Mouse (Mus musculus) heart, embryonic 13.5 days (tissue): ENCODE measurements around the gene Pip4k2b. TPM values are rescaled to one million over a fixed set of nuclear protein-coding genes. Genes with fewer than 3 reads are reported as not detected.

ENCODE experiments used
- ATAC-seq: fragments of 200-750 bp; cut with Nextera tagmentation; 2 replicates; pipeline ENCODE4 v1.8.0; 2017; ENCODE audit warnings: moderate TSS enrichment; ENCODE audit not compliant: insufficient number of reproducible peaks, low FRiP score, low TSS enrichment; ENCODE audit errors: extremely low read depth
- H3K27ac ChIP-seq: fragments of 300-500 bp; sonication (generic); replicated peaks from 2 replicates; pipeline ENCODE4 v1.5.1; 2015; ENCODE audit warnings: moderate library complexity, mild to moderate bottlenecking, inconsistent platforms
- H3K27me3 ChIP-seq: fragments of 300-500 bp; sonication (generic); replicated peaks from 2 replicates; pipeline ENCODE4 v1.6.1; 2015; ENCODE audit warnings: mild to moderate bottlenecking, inconsistent platforms
- H3K36me3 ChIP-seq: fragments of 300-500 bp; sonication (generic); 2 replicates; pipeline ENCODE4 v1.6.1; 2015; ENCODE audit warnings: mild to moderate bottlenecking, inconsistent platforms
- H3K4me1 ChIP-seq: fragments of 300-500 bp; sonication (generic); 2 replicates; pipeline ENCODE4 v1.6.1; 2015; ENCODE audit warnings: inconsistent platforms
- H3K4me2 ChIP-seq: fragments of 300-500 bp; sonication (generic); 2 replicates; pipeline ENCODE4 v1.6.1; 2015; ENCODE audit warnings: inconsistent platforms, mild to moderate bottlenecking, moderate library complexity
- H3K4me3 ChIP-seq: fragments of 300-500 bp; sonication (generic); 2 replicates; pipeline ENCODE4 v1.5.1; 2015; ENCODE audit warnings: moderate library complexity, mild to moderate bottlenecking, inconsistent platforms
- H3K9ac ChIP-seq: fragments of 300-500 bp; sonication (generic); 2 replicates; pipeline ENCODE4 v1.6.1; 2015; ENCODE audit warnings: inconsistent platforms, mild to moderate bottlenecking, moderate library complexity
- H3K9me3 ChIP-seq: fragments of 300-500 bp; sonication (generic); 2 replicates; pipeline ENCODE4 v1.6.1; 2016; ENCODE audit warnings: inconsistent platforms
- WGBS: fragments of 180-500 bp; shearing (Covaris S2); methylation state at CpG from one replicate; pipeline ENCODE4 v1.1.7; 2015; ENCODE audit warnings: mixed read lengths; 5-methylcytosine and 5-hydroxymethylcytosine counted together
- microRNA-seq: library from miRNA; unstranded; fragments of <30 nt; microRNA quantifications from one replicate; pipeline ENCODE4, GENCODE M21; 2016
- polyA plus RNA-seq: library from polyadenylated mRNA; unstranded; fragments of >200 nt; fragmentation: Nextera tagmentation; extraction: Ambion mirVana; gene quantifications from 2 replicates; pipeline ENCODE4 v1.2.1, GENCODE M21; 2015

Gene Pip4k2b
- polyA plus RNA-seq, 1 experiment from 2014 or later, result 1.0 TPM

DNA sequence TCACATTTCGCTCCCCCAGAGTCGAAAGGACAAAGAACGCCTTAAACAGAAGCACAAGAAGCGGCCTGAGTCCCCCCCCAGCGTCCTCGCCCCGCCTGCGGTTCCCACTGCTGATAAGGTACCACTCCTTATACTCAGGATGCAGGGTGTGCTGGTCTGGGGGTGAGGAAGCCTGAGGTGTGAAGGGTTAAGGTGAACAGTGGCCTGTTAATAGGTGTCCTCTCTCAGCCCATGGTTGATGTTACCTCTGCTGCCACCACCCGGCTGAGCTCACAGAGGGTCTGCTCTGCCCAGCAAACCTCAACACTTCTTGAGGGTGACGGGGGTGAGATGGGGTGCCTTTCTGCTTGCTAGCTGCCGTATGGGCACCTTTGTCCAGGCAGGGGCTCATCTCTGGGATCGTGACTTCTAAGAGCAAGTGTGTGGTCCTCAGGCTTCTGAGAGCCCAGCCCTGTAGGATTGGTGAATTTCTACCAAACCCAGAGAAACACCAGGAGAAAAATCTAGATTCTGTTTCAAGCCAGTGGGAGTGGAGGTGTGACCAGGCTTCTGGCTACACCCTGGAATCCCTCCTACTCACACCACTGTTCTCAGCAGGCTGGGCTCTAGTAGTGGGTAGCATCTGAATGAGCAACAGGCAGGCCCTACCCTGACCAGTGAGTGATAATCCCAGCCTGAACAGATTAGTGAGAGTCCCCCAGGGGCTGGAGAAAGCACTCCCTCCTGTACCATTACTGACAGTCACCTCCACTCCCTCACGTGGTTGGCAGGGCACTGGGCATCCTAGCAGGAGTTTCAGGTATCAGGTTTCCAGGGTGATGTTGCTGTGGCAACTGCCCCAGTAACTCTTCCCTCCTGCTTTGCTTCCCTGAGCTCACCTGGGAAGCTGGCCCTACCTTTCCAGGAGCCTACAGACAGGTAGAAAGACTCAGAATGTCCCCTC is 74.0 kb downstream of the Pip4k2b start:
- no peaks in the 10 kb centered on the region for H3K9me3 ChIP-seq
- peaks cover 98% of the 10 kb centered on the region for H3K36me3 ChIP-seq
- peak overlapping the region; percentile 76 for H3K9ac ChIP-seq
- peak overlapping the region; percentile 33 for H3K4me3 ChIP-seq
- peak overlapping the region; percentile 70 for H3K4me2 ChIP-seq
- no peak; the same call in 1 of the 2 replicates for ATAC-seq
- no peaks in the 10 kb centered on the region for H3K27me3 ChIP-seq
- H3K27ac ChIP-seq, result peak overlapping the region; percentile 94
- whole genome bisulfite sequencing, result 21% methylated on average over 13 of the region's 13 CpGs
- peaks cover 37% of the 10 kb centered on the region for H3K4me1 ChIP-seq

- peak; percentile 38; the same call in 1 of the 2 replicates for ATAC-seq
- 5% methylated on average over 6 of the region's 6 CpGs for WGBS
- Histone ChIP-seq H3K9me3 (no peaks in the 10 kb centered on the region), H3K4me1 (peaks cover 44% of the 10 kb centered on the region), H3K9ac (peak overlapping the region; percentile 76), H3K4me2 (peak overlapping the region; percentile 70), H3K27me3 (no peaks in the 10 kb centered on the region), H3K4me3 (peak overlapping the region; percentile 33), H3K27ac (peak overlapping the region; percentile 94), H3K36me3 (peaks cover 95% of the 10 kb centered on the region)
Observed at GRCm38 (mm10) chr11:97669829-97670228, 74.7 kb downstream of the Pip4k2b start.

GRCm38 (mm10) chr11:97669268-97669667 is 75.2 kb downstream of the Pip4k2b start:
- Histone ChIP-seq H3K4me2 (peak overlapping the region; percentile 70), H3K27ac (peak overlapping the region; percentile 94), H3K27me3 (no peaks in the 10 kb centered on the region), H3K36me3 (peaks cover 89% of the 10 kb centered on the region), H3K4me1 (peaks cover 50% of the 10 kb centered on the region), H3K9ac (peak overlapping the region; percentile 76), H3K4me3 (peak overlapping the region; percentile 11; the same call in 1 of the 2 replicates), H3K9me3 (no peaks in the 10 kb centered on the region)
- no peak for ATAC-seq
- WGBS, result 35% methylated on average over 15 of the region's 15 CpGs

GRCm38 (mm10) chr11:97668160-97668559 is 76.3 kb downstream of the Pip4k2b start:
- Histone ChIP-seq H3K4me1 (peaks cover 52% of the 10 kb centered on the region), H3K27ac (no peak overlapping the region), H3K27me3 (no peaks in the 10 kb centered on the region), H3K4me2 (no peak overlapping the region), H3K9ac (peak overlapping the region; percentile 76), H3K36me3 (peaks cover 78% of the 10 kb centered on the region), H3K4me3 (no peak overlapping the region), H3K9me3 (no peaks in the 10 kb centered on the region)
- no peak for ATAC-seq
- 86% methylated on average over 7 of the region's 7 CpGs for WGBS

- Histone ChIP-seq H3K36me3 (peaks cover 64% of the 10 kb centered on the region), H3K27ac (no peak overlapping the region), H3K4me3 (no peak overlapping the region), H3K9ac (no peak overlapping the region; the same call in 1 of the 2 replicates), H3K4me2 (no peak overlapping the region), H3K4me1 (peaks cover 61% of the 10 kb centered on the region), H3K27me3 (peaks cover 6% of the 10 kb centered on the region), H3K9me3 (no peaks in the 10 kb centered on the region)
- no peak for ATAC-seq
- WGBS, result 85% methylated on average over 15 of the region's 15 CpGs
Observed at GRCm38 (mm10) chr11:97666794-97667193, 77.7 kb downstream of the Pip4k2b start.

DNA sequence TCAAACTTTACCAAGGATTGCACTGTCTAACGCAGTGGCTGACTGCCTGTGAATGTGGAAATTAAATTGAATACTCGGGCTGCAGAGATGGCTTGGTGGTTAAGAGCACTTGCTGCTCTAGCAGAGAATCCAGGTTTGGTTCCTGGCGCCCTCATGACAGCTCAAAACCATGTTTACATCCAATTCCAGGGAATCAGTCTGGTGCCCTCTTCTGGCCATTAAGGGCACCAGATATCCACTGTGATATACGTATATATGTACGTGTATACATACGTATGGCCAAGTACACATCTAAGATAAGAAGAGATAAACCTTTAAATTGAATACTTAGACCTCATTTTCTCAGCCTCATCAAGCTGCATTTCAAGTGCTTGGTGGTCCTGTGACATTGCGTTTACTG is 78.3 kb downstream of the Pip4k2b start:
- Histone ChIP-seq H3K36me3 (peaks cover 59% of the 10 kb centered on the region), H3K27me3 (peaks cover 11% of the 10 kb centered on the region), H3K4me2 (no peak overlapping the region), H3K4me1 (peaks cover 67% of the 10 kb centered on the region), H3K9me3 (no peaks in the 10 kb centered on the region), H3K4me3 (0 out of 2 replicates have a peak overlapping the region, but pooled peaks have one; percentile 92), H3K9ac (no peak overlapping the region), H3K27ac (no peak overlapping the region)
- 85% methylated on average over 7 of the region's 7 CpGs for WGBS
- ATAC-seq, result no peak

DNA sequence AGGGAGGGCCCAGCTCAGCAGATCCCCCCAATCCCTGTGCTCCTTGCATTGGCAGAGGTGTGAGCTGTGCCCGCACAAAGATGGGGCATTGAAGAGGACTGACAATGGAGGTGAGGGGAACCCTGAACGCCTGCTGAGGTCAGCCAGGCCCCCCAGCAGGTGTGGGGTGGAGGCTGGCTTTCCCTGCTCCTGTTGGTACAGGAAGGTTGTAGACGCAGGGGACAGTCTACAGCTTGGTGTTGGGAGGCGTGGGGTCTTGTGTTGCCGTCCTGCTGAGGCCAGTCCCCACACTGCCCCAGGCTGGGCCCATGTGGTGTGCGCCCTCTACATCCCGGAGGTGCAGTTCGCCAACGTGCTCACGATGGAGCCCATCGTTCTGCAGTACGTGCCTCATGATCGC is 79.1 kb downstream of the Pip4k2b start:
- WGBS, result 87% methylated on average over 13 of the region's 13 CpGs
- Histone ChIP-seq H3K4me3 (peak overlapping the region; percentile 92), H3K36me3 (peaks cover 51% of the 10 kb centered on the region), H3K27ac (no peak overlapping the region), H3K27me3 (peaks cover 11% of the 10 kb centered on the region), H3K9me3 (no peaks in the 10 kb centered on the region), H3K9ac (peak overlapping the region; percentile 97; the same call in 1 of the 2 replicates), H3K4me2 (no peak overlapping the region), H3K4me1 (peaks cover 68% of the 10 kb centered on the region)
- ATAC-seq, result no peak

Small RNA genes lying within 50 kb of the gene (microRNA-seq; reads per million reads assigned to microRNA genes)
- gene Mir6927 (not detected), gene Mir8102 (not detected)

Other genes starting within 250 kb of the Pip4k2b start
- 0.84 and 1.5 TPM in 2 replicates for gene 4933428G20Rik, start 244.4 kb downstream of the Pip4k2b start, polyA plus RNA-seq
- 0.03 and 0.08 TPM in 2 replicates for gene Srcin1, start 168.5 kb downstream of the Pip4k2b start, polyA plus RNA-seq
- gene Epop, start 115.0 kb downstream of the Pip4k2b start, polyA plus RNA-seq, result 1.1 and 1.4 TPM in 2 replicates
- 1.7 and 1.9 TPM in 2 replicates for gene Mllt6, start 81.3 kb downstream of the Pip4k2b start, polyA plus RNA-seq
- 44.1 and 53.7 TPM in 2 replicates for gene Cisd3, start 58.9 kb downstream of the Pip4k2b start, polyA plus RNA-seq
- gene Pcgf2, start 44.2 kb downstream of the Pip4k2b start, polyA plus RNA-seq, result 10.5 and 11.0 TPM in 2 replicates
- 371 and 445 TPM in 2 replicates for gene Psmb3, start 41.3 kb downstream of the Pip4k2b start, polyA plus RNA-seq
- 10.2 and 10.5 TPM in 2 replicates for gene Cwc25, start 21.9 kb upstream of the Pip4k2b start, polyA plus RNA-seq
- gene 1700001P01Rik, start 31.2 kb upstream of the Pip4k2b start, polyA plus RNA-seq, result not detected in 2 replicates
- 376 and 393 TPM in 2 replicates for gene Rpl23, start 37.7 kb upstream of the Pip4k2b start, polyA plus RNA-seq
- 45.1 and 46.0 TPM in 2 replicates for gene Lasp1, start 54.3 kb upstream of the Pip4k2b start, polyA plus RNA-seq
- 5.1 and 5.5 TPM in 2 replicates for gene B230217C12Rik, start 96.1 kb upstream of the Pip4k2b start, polyA plus RNA-seq
- 0.70 and 1.1 TPM in 2 replicates for gene Fbxo47, start 139.4 kb upstream of the Pip4k2b start, polyA plus RNA-seq
- gene Plxdc1, start 241.7 kb upstream of the Pip4k2b start, polyA plus RNA-seq, result 0.23 and 0.44 TPM in 2 replicates